Mouse (Mus musculus) fat pad, adult 2 months (tissue): ENCODE data around the gene Olfr464.

ENCODE experiments used
- DNase-seq: peaks from one replicate; pipeline ENCODE4 v3.0.0-alpha.2; 2011; ENCODE audit warnings: low read depth, low spot score; ENCODE audit errors: extremely low read depth

The Olfr464 gene

GRCm38 (mm10) chr11:87920966-87921365, at the start of gene Olfr464:
Olfr464 (minus strand) TSS chr11:87920967.
- no peak for DNase-seq

- DNase-seq: no peak
Observed at GRCm38 (mm10) chr11:87968356-87969122, 47.8 kb upstream of the Olfr464 start.

GRCm38 (mm10) chr11:87967692-87968289, 47.0 kb upstream of the Olfr464 start:
- peak; percentile 31 for DNase-seq

GRCm38 (mm10) chr11:87966214-87966613, 45.4 kb upstream of the Olfr464 start:
- DNase-seq: no peak

GRCm38 (mm10) chr11:87965293-87965692, 44.5 kb upstream of the Olfr464 start:
- no peak for DNase-seq

GRCm38 (mm10) chr11:87957066-87957465, 36.3 kb upstream of the Olfr464 start:
- DNase-seq: no peak

GRCm38 (mm10) chr11:87955144-87955543, 34.4 kb upstream of the Olfr464 start:
- no peak for DNase-seq

GRCm38 (mm10) chr11:87949990-87950389, 29.2 kb upstream of the Olfr464 start:
- no peak for DNase-seq

- DNase-seq: no peak
Observed at GRCm38 (mm10) chr11:87935467-87935866, 14.7 kb upstream of the Olfr464 start.

GRCm38 (mm10) chr11:87933731-87934130, 13.0 kb upstream of the Olfr464 start:
- DNase-seq: no peak

GRCm38 (mm10) chr11:87930348-87930747, 9.6 kb upstream of the Olfr464 start:
- no peak for DNase-seq

- DNase-seq: no peak
Observed at GRCm38 (mm10) chr11:87920301-87920700, 466 bp downstream of the Olfr464 start.

- no peak for DNase-seq
Observed at GRCm38 (mm10) chr11:87916005-87916404, 4.8 kb downstream of the Olfr464 start.

GRCm38 (mm10) chr11:87904331-87904730, 16.4 kb downstream of the Olfr464 start:
- DNase-seq: no peak

GRCm38 (mm10) chr11:87897287-87897686, 23.5 kb downstream of the Olfr464 start, which contains the start of gene Olfr463:
Olfr463 (minus strand) TSS chr11:87897387.
- DNase-seq: no peak

- DNase-seq: no peak
Observed at GRCm38 (mm10) chr11:87892168-87892567, 28.6 kb downstream of the Olfr464 start, which contains the start of gene Olfr462. Olfr462 (minus strand) TSS chr11:87892268.

- DNase-seq: no peak
Observed at GRCm38 (mm10) chr11:87884856-87885255, 35.9 kb downstream of the Olfr464 start.

GRCm38 (mm10) chr11:87883493-87883892, 37.3 kb downstream of the Olfr464 start:
- DNase-seq: no peak

GRCm38 (mm10) chr11:87881714-87882113, 39.1 kb downstream of the Olfr464 start:
- no peak for DNase-seq

- DNase-seq: no peak
Observed at GRCm38 (mm10) chr11:87879826-87880225, 40.9 kb downstream of the Olfr464 start.

GRCm38 (mm10) chr11:87875436-87875835, 45.3 kb downstream of the Olfr464 start, which contains the start of gene Epx:
Epx (minus strand) TSS chr11:87875536.
- no peak for DNase-seq

- DNase-seq: no peak
Observed at GRCm38 (mm10) chr11:87871766-87872165, 49.0 kb downstream of the Olfr464 start.
